Mouse (Mus musculus): ENCODE measurements around the gene Stub1. TPM values are rescaled to one million over a fixed set of nuclear protein-coding genes. Genes with fewer than 3 reads are reported as not detected.

Gene Stub1
- polyA plus RNA-seq, 1 experiment from 2014 or later, result 403 TPM

DNA sequence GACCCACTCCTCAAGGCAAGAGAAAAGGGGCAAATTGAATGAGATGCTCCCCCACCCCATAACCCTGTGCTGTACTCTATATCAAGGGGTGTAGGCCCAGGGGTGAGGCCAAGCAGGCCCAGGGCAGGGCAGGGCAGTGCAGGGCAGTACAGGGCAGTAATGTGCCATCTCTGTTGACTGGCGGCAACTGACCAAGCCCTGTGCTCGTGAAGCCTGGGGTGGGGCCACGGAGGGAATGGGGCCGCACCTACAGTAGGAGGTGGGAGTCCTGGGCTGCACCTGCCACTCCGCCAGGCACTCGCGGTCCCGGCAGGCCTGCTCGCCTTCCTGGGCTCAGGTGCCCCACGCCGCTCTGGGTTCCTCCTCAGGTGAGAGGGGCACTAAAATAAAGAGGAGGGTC, 32.1 kb upstream of the Stub1 start:
- no peak overlapping the region for H3K4me3 ChIP-seq
- no peaks in the 10 kb centered on the region for H3K27me3 ChIP-seq (ENCODE audit: low read depth, poor library complexity, severe bottlenecking)
- no peak for DNase-seq (ENCODE audit: low spot score)
- H3K27ac ChIP-seq (replicated peaks), result no peak overlapping the region
- 94% methylated on average over 11 of the region's 11 CpGs for WGBS
- no peaks in the 10 kb centered on the region for H3K9me3 ChIP-seq (replicated peaks)
- H3K4me1 ChIP-seq, result peaks cover 60% of the 10 kb centered on the region
- H3K36me3 ChIP-seq, result no peaks in the 10 kb centered on the region

DNA sequence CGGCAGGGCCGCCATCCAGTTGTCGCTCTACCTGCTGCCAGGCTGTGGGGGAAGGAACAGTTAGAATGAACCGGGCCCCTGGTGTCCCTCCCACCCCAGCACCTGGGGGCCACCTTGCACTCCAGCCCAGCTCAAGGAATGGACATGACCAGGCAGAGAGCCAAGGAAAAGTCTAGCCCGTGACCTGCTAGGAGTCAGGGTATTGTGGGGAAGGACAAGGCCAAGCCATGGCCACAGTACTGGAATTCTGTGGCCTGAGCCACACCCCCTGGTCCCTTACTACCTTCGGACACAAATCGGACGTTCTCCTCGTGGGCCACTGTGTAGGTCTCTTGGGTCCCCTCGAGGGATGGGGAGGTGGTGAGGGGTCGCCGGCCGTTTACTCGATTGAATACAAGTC, 31.1 kb upstream of the Stub1 start:
- peaks cover 3% of the 10 kb centered on the region for H3K36me3 ChIP-seq
- WGBS, result 94% methylated on average over 14 of the region's 14 CpGs
- DNase-seq (ENCODE audit: low spot score), result no peak
- no peaks in the 10 kb centered on the region for H3K27me3 ChIP-seq (ENCODE audit: low read depth, poor library complexity, severe bottlenecking)
- no peak overlapping the region for H3K27ac ChIP-seq (replicated peaks)
- H3K4me1 ChIP-seq, result peaks cover 67% of the 10 kb centered on the region
- 0 out of 2 replicates have a peak overlapping the region, but pooled peaks have one; percentile 7 for H3K4me3 ChIP-seq
- no peaks in the 10 kb centered on the region for H3K9me3 ChIP-seq (replicated peaks)

DNA sequence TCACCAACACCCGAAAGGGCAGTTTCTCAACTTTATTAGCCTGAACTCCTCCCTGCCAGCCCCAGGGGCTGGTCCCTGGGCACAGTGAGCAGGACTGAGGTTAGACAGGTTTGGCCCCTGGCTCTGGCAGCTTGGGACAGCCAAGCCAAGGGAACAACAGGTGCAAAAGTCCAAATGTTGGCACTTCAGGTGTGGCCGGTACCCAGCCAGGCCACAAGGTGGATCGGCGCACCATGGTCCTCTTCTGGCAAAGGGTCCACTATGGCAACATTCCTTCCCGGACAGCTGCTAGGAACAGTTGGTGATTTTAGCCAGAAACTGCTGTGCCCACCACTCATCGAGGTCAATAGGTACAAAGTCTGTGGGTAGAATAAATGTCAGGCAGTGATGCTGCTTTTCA, 30.5 kb upstream of the Stub1 start:
- no peaks in the 10 kb centered on the region for H3K9me3 ChIP-seq (replicated peaks)
- 0 out of 2 replicates have a peak overlapping the region, but pooled peaks have one; percentile 7 for H3K4me3 ChIP-seq
- DNase-seq (ENCODE audit: low spot score), result no peak
- H3K27ac ChIP-seq (replicated peaks), result no peak overlapping the region
- 94% methylated on average over 6 of the region's 6 CpGs for WGBS
- H3K36me3 ChIP-seq, result peaks cover 10% of the 10 kb centered on the region
- peaks cover 63% of the 10 kb centered on the region for H3K4me1 ChIP-seq
- H3K27me3 ChIP-seq (ENCODE audit: low read depth, poor library complexity, severe bottlenecking), result no peaks in the 10 kb centered on the region

GRCm38 (mm10) chr17:25861704-25862612, 28.8 kb upstream of the Stub1 start:
- H3K4me1 ChIP-seq, result peaks cover 51% of the 10 kb centered on the region
- H3K27me3 ChIP-seq (ENCODE audit: low read depth, poor library complexity, severe bottlenecking), result no peaks in the 10 kb centered on the region
- peak overlapping the region; percentile 76 for H3K4me3 ChIP-seq
- H3K36me3 ChIP-seq, result peaks cover 22% of the 10 kb centered on the region
- H3K27ac ChIP-seq (replicated peaks), result peak overlapping the region; percentile 95
- DNase-seq (ENCODE audit: low spot score), result no peak
- no peaks in the 10 kb centered on the region for H3K9me3 ChIP-seq (replicated peaks)
- whole genome bisulfite sequencing, result 12% methylated on average over 6 of the region's 6 CpGs

- DNase-seq (ENCODE audit: low spot score), result peak; percentile 94
- Histone ChIP-seq H3K4me1 (peaks cover 43% of the 10 kb centered on the region), H3K27ac (replicated peaks) (peak within 1 kb of the TSS; percentile 95), H3K27me3 (ENCODE audit: low read depth, poor library complexity, severe bottlenecking) (no peaks in the 10 kb centered on the region), H3K36me3 (peaks cover 28% of the 10 kb centered on the region), H3K9me3 (replicated peaks) (no peaks in the 10 kb centered on the region), H3K4me3 (peak within 1 kb of the TSS; percentile 76)
- WGBS, result 4% methylated on average over 65 of the region's 65 CpGs
Observed at GRCm38 (mm10) chr17:25860832-25861703, 27.9 kb upstream of the Stub1 start, which contains the start of gene Wdr90. Wdr90 (minus strand) TSS chr17:25861501.

DNA sequence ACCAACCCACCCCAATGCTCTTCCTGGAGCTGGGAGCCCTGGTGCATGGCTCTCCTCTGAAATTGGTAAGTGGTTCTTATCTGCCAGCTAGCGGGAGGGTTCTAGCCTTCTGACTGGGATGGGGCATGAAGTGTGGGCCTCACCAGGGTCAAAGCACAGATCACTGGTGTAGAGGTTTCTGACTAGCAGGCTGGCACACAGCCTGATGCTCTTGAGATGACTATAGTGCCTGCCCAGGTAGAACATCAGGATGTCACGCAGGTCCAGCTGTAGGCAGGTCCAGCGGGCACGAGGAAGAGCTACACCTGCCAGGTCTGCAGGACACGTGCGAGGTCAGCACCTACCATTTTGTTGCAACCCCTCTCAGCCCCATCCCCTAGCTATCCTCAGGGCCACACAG, 27.0 kb upstream of the Stub1 start:
- no peaks in the 10 kb centered on the region for H3K9me3 ChIP-seq (replicated peaks)
- H3K4me3 ChIP-seq, result peak overlapping the region; percentile 76
- no peaks in the 10 kb centered on the region for H3K27me3 ChIP-seq (ENCODE audit: low read depth, poor library complexity, severe bottlenecking)
- H3K36me3 ChIP-seq, result peaks cover 37% of the 10 kb centered on the region
- WGBS, result 92% methylated on average over 6 of the region's 6 CpGs
- peaks cover 40% of the 10 kb centered on the region for H3K4me1 ChIP-seq
- peak overlapping the region; percentile 95 for H3K27ac ChIP-seq (replicated peaks)
- no peak for DNase-seq (ENCODE audit: low spot score)

GRCm38 (mm10) chr17:25844396-25844901, 11.2 kb upstream of the Stub1 start, which contains the start of gene Rhot2:
Rhot2 (minus strand) TSS chr17:25844851.
- Histone ChIP-seq H3K27ac (replicated peaks) (peak within 1 kb of the TSS; percentile 92), H3K36me3 (peaks cover 85% of the 10 kb centered on the region), H3K9me3 (replicated peaks) (no peaks in the 10 kb centered on the region), H3K4me3 (peak within 1 kb of the TSS; percentile 81), H3K27me3 (ENCODE audit: low read depth, poor library complexity, severe bottlenecking) (no peaks in the 10 kb centered on the region), H3K4me1 (peaks cover 26% of the 10 kb centered on the region)
- DNase-seq (ENCODE audit: low spot score), result peak; percentile 95
- under 1% methylated on average over 21 of the region's 21 CpGs for WGBS

DNA sequence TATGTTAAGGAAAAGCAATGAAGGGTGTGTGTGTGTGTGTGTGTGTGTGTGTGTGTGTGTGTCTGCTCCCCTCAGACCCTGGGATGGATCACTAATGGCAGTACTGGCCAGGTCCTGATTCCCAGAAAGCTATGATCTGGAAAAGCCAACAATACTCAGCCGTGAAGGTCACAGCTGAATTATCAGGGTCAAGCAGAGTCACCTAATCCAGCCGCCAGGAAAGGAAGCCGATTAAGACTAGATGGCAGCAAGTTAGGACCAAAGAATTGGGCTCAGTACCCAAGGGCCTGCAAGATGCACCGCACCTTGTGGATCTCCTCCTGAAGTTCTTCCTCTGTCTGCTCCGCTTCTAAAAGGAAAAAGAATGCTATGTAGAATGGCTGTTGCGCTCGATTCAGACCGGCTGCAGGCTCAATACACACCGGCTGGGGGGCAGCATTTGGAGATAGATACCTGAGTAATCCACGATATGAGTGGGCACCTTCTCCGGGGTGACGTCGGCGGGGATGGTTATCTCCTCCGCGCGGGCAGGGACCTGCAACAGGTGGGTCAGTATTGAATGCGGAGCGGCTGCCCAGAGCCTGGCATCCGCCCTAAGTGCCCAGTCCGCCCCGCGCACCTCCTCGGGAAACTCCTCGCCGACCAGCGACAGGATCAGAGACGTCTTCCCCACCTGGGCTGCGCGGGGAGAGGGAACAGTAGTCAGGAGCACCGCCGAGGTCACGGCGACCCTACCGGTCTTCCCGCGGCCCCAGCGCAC, 10.6 kb upstream of the Stub1 start:
- 5% methylated on average over 38 of the region's 38 CpGs for WGBS
- H3K4me1 ChIP-seq, result peaks cover 29% of the 10 kb centered on the region
- no peak for DNase-seq (ENCODE audit: low spot score)
- no peaks in the 10 kb centered on the region for H3K9me3 ChIP-seq (replicated peaks)
- H3K27me3 ChIP-seq (ENCODE audit: low read depth, poor library complexity, severe bottlenecking), result no peaks in the 10 kb centered on the region
- H3K36me3 ChIP-seq, result peaks cover 85% of the 10 kb centered on the region
- peak overlapping the region; percentile 92 for H3K27ac ChIP-seq (replicated peaks)
- H3K4me3 ChIP-seq, result peak overlapping the region; percentile 81

GRCm38 (mm10) chr17:25843122-25843521, 9.9 kb upstream of the Stub1 start:
- H3K36me3 ChIP-seq, result peaks cover 85% of the 10 kb centered on the region

DNA sequence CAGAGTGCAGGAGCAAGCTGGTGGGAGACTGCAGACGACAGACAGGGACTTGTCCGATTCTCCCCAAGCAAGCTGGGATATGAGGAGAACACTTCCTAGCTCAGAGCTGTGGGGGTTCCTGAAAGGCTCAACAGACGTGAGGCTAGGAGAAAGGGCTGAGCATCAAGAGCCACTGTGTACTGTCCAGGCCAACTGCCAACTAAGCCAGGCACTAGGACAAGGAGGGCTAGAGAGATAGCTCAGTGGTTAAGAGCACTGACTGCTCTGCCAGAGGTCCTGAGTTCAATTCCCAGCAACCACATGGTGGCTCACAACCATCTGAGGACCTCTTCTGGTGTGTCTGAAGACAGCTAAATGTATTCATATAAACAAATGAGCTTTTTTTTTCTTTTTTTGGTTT, 9.3 kb upstream of the Stub1 start:
- Histone ChIP-seq H3K9me3 (replicated peaks) (no peaks in the 10 kb centered on the region), H3K36me3 (peaks cover 85% of the 10 kb centered on the region), H3K4me3 (peak overlapping the region; percentile 81; the same call in 1 of the 2 replicates), H3K4me1 (peaks cover 39% of the 10 kb centered on the region), H3K27ac (replicated peaks) (no peak overlapping the region), H3K27me3 (ENCODE audit: low read depth, poor library complexity, severe bottlenecking) (no peaks in the 10 kb centered on the region)
- no peak for DNase-seq (ENCODE audit: low spot score)
- 83% methylated on average over 3 of the region's 3 CpGs for WGBS

More at GRCm38 (mm10) chr17:25843122-25843521, 9.9 kb upstream of the Stub1 start:
- no peak for DNase-seq (ENCODE audit: low spot score)
- H3K4me1 ChIP-seq, result peaks cover 33% of the 10 kb centered on the region
- WGBS, result 92% methylated on average over 4 of the region's 4 CpGs
- peak overlapping the region; percentile 81 for H3K4me3 ChIP-seq
- peak overlapping the region; percentile 92; the same call in 1 of the 2 replicates for H3K27ac ChIP-seq (replicated peaks)
- no peaks in the 10 kb centered on the region for H3K9me3 ChIP-seq (replicated peaks)
- no peaks in the 10 kb centered on the region for H3K27me3 ChIP-seq (ENCODE audit: low read depth, poor library complexity, severe bottlenecking)

DNA sequence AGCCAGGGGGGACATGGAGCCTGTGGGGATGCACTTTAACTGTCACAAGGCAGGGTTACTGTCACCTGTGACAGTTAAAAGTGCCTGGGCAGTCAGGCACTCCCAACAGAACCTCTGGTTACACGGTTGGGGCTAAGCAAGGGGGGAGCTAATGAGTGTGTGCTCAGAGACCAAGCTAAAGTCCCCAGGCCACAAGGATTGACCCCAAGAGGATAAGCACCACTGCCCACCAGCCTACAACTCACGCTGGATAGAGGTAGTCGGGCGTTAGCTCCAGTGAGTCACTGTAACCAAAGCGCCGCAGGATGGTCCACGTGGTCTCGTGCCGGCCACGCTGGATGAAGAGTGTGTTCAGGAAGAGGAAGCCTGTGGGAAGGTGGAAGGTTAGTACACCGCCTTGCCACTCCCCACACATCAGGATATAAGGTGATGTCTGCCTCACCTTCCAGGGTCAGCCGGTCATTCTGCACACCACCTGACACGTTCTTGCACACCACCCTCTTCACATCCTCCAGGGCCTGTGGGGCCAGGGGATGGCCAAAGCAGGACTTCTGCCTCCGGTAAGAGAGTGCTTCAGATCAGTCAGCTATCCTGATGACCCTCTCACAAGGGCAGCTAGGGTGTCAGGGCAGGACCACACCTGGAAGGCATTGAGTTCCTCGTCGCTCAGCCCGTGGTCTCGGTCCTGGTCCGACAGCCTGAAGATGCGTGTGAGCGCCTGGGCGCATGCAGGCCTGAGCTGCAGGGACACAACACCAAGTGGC, 8.1 kb upstream of the Stub1 start, which contains the start of gene Gm20683:
Gene Gm20683, minus strand, starts transcription at position 647 of the 764 bp plus-strand sequence.
- H3K36me3 ChIP-seq, result peaks cover 75% of the 10 kb centered on the region
- WGBS, result 93% methylated on average over 22 of the region's 22 CpGs
- no peaks in the 10 kb centered on the region for H3K9me3 ChIP-seq (replicated peaks)
- H3K27me3 ChIP-seq (ENCODE audit: low read depth, poor library complexity, severe bottlenecking), result no peaks in the 10 kb centered on the region
- 0 out of 2 replicates have a peak within 1 kb of the TSS, but pooled peaks have one; percentile 0 for H3K4me3 ChIP-seq
- H3K27ac ChIP-seq (replicated peaks), result no peak within 1 kb of the TSS
- DNase-seq (ENCODE audit: low spot score), result no peak
- peaks cover 51% of the 10 kb centered on the region for H3K4me1 ChIP-seq

All from midbrain, embryonic 10.5 days (tissue).